ENCODE assay signal across 16 mouse cellular contexts in genomic region chr9:77891501-77891900, GRCm38 (mm10).
"Had no signal": no experiment of that assay in that cellular context is flagged by ENCODE, and none has a peak within 500 bp of the region (broad histone marks: within the 10 kb centered on the region; RNA-seq: fewer than 3 reads in every experiment).

No protein-coding gene starts in this region.

- H3K27me3 ChIP-seq: liver, embryonic 13.5 days; lung, embryonic 15.5 days; midbrain, embryonic 15.5 days; neural tube, embryonic 13.5 days; stomach, embryonic 15.5 days had no signal

- H3K9ac ChIP-seq: liver, embryonic 13.5 days; liver, postnatal 0 days; lung, embryonic 15.5 days; midbrain, embryonic 15.5 days; neural tube, embryonic 13.5 days; stomach, embryonic 15.5 days had no signal

- H3K4me3 ChIP-seq: liver, embryonic 13.5 days; lung, embryonic 15.5 days; megakaryocyte, embryonic 14.5 days; midbrain, embryonic 15.5 days; neural tube, embryonic 13.5 days; stomach, embryonic 15.5 days had no signal

- H3K4me1 ChIP-seq: liver, embryonic 13.5 days; lung, embryonic 15.5 days; megakaryocyte, embryonic 14.5 days; midbrain, embryonic 15.5 days; neural tube, embryonic 13.5 days; stomach, embryonic 15.5 days had no signal

- H3K4me2 ChIP-seq: liver, embryonic 13.5 days; lung, embryonic 15.5 days; midbrain, embryonic 11.5 days; midbrain, embryonic 15.5 days; neural tube, embryonic 13.5 days; stomach, embryonic 15.5 days had no signal

- ATAC-seq: liver, postnatal 0 days; midbrain, embryonic 15.5 days had no signal

- DNase-seq: kidney, adult 11 months; kidney, postnatal 10 days; layer of hippocampus, postnatal 36 days; liver, embryonic 13.5 days; liver, postnatal 0 days; lung, postnatal 14 days; right cerebral cortex, postnatal 14 days; thymus, adult 2 months; thymus, postnatal 25 days had no signal

- H3K36me3 ChIP-seq: liver, embryonic 13.5 days; lung, embryonic 15.5 days; midbrain, embryonic 15.5 days; neural tube, embryonic 13.5 days; stomach, embryonic 15.5 days had no signal

- H3K9me3 ChIP-seq: liver, embryonic 13.5 days; lung, embryonic 15.5 days; midbrain, embryonic 15.5 days; neural tube, embryonic 13.5 days; stomach, embryonic 15.5 days had no signal

- H3K27ac ChIP-seq: liver, embryonic 13.5 days; lung, embryonic 15.5 days; macrophage; midbrain, embryonic 15.5 days; neural tube, embryonic 13.5 days; stomach, embryonic 15.5 days had no signal
